Mouse (Mus musculus) brain, embryonic 14.5 days (tissue): ENCODE measurements around the gene Npepps.

Source experiments
- CTCF ChIP-seq: fragments of 200-500 bp; IDR thresholded peaks from 2 replicates; pipeline ENCODE4 v1.5.1; 2012; ENCODE audit warnings: inconsistent platforms, mild to moderate bottlenecking, moderate library complexity, borderline replicate concordance; ENCODE audit not compliant: insufficient read depth, insufficient read length; ENCODE audit errors: extremely low read depth
- POLR2A ChIP-seq: fragments of 200-500 bp; IDR thresholded peaks from 2 replicates; pipeline ENCODE4 v1.6.1; 2012; ENCODE audit warnings: mild to moderate bottlenecking, inconsistent platforms, borderline replicate concordance; ENCODE audit not compliant: poor library complexity, insufficient read depth, insufficient read length, severe bottlenecking; ENCODE audit errors: extremely low read depth

GRCm38 (mm10) chr11:97197021-97197420 lies 83.4 kb downstream of the Npepps start:
- TF ChIP-seq CTCF, result no peak
- no peak for TF ChIP-seq POLR2A
